Mouse (Mus musculus): ENCODE data around the gene Slc12a8. TPM values are rescaled to one million over a fixed set of nuclear protein-coding genes. Genes with fewer than 3 reads are reported as not detected.

Slc12a8 gene
- polyA plus RNA-seq, 1 experiment from 2014 or later, result 0.65 TPM

GRCm38 (mm10) chr16:33588845-33589244 lies 71.7 kb downstream of the Slc12a8 start:
- no peak overlapping the region for H3K4me3 ChIP-seq
- H3K9me3 ChIP-seq, result no peaks in the 10 kb centered on the region
- no peak overlapping the region for H3K4me2 ChIP-seq
- no peak overlapping the region for H3K9ac ChIP-seq
- peaks cover 16% of the 10 kb centered on the region for H3K4me1 ChIP-seq
- ATAC-seq (replicated peaks), result no peak
- no peaks in the 10 kb centered on the region for H3K27me3 ChIP-seq (replicated peaks)
- no peaks in the 10 kb centered on the region for H3K36me3 ChIP-seq (replicated peaks)
- 83% methylated on average over 2 of the region's 2 CpGs for WGBS
- no peak overlapping the region for H3K27ac ChIP-seq

- Histone ChIP-seq H3K4me2 (no peak overlapping the region), H3K4me3 (no peak overlapping the region), H3K27ac (no peak overlapping the region), H3K36me3 (replicated peaks) (no peaks in the 10 kb centered on the region), H3K27me3 (replicated peaks) (no peaks in the 10 kb centered on the region), H3K4me1 (peaks cover 6% of the 10 kb centered on the region), H3K9me3 (no peaks in the 10 kb centered on the region), H3K9ac (no peak overlapping the region)
- WGBS, result 92% methylated on average over 3 of the region's 3 CpGs
- no peak for ATAC-seq (replicated peaks)
Measured at GRCm38 (mm10) chr16:33590438-33590837, 73.3 kb downstream of the Slc12a8 start.

- 86% methylated on average over 10 of the region's 10 CpGs for WGBS
- no peaks in the 10 kb centered on the region for H3K36me3 ChIP-seq (replicated peaks)
- no peak overlapping the region for H3K4me2 ChIP-seq
- no peaks in the 10 kb centered on the region for H3K9me3 ChIP-seq
- ATAC-seq (replicated peaks), result no peak
- H3K27ac ChIP-seq, result no peak overlapping the region
- H3K4me1 ChIP-seq, result peaks cover 6% of the 10 kb centered on the region
- H3K27me3 ChIP-seq (replicated peaks), result no peaks in the 10 kb centered on the region
- no peak overlapping the region for H3K9ac ChIP-seq
- no peak overlapping the region for H3K4me3 ChIP-seq
Measured at GRCm38 (mm10) chr16:33591390-33592067, 74.4 kb downstream of the Slc12a8 start.

- Histone ChIP-seq H3K4me3 (no peak overlapping the region), H3K4me1 (peaks cover 6% of the 10 kb centered on the region), H3K27ac (no peak overlapping the region), H3K4me2 (no peak overlapping the region), H3K9ac (no peak overlapping the region), H3K36me3 (replicated peaks) (no peaks in the 10 kb centered on the region), H3K9me3 (no peaks in the 10 kb centered on the region), H3K27me3 (replicated peaks) (no peaks in the 10 kb centered on the region)
- WGBS, result 93% methylated on average over 5 of the region's 5 CpGs
- ATAC-seq (replicated peaks), result no peak
Measured at GRCm38 (mm10) chr16:33592286-33592685, 75.2 kb downstream of the Slc12a8 start.

GRCm38 (mm10) chr16:33593467-33593866 lies 76.3 kb downstream of the Slc12a8 start:
- no peak overlapping the region for H3K4me2 ChIP-seq
- 0 out of 2 replicates have a peak, but pooled peaks have one; percentile 67 for ATAC-seq (replicated peaks)
- no peaks in the 10 kb centered on the region for H3K36me3 ChIP-seq (replicated peaks)

GRCm38 (mm10) chr16:33594037-33594771 lies 77.1 kb downstream of the Slc12a8 start:
- H3K27ac ChIP-seq, result no peak overlapping the region; the same call in 1 of the 2 replicates
- ATAC-seq (replicated peaks), result peak; percentile 89
- WGBS, result 26% methylated on average over 7 of the region's 7 CpGs

More at GRCm38 (mm10) chr16:33593467-33593866, 76.3 kb downstream of the Slc12a8 start:
- H3K9ac ChIP-seq, result no peak overlapping the region
- no peak overlapping the region for H3K4me3 ChIP-seq
- H3K9me3 ChIP-seq, result no peaks in the 10 kb centered on the region
- H3K4me1 ChIP-seq, result peaks cover 6% of the 10 kb centered on the region
- 69% methylated on average over 7 of the region's 7 CpGs for WGBS
- H3K27me3 ChIP-seq (replicated peaks), result no peaks in the 10 kb centered on the region
- no peak overlapping the region for H3K27ac ChIP-seq

GRCm38 (mm10) chr16:33595235-33595769 lies 78.2 kb downstream of the Slc12a8 start:
- Histone ChIP-seq H3K4me3 (no peak overlapping the region), H3K9ac (no peak overlapping the region), H3K27me3 (replicated peaks) (no peaks in the 10 kb centered on the region), H3K4me1 (peaks cover 6% of the 10 kb centered on the region), H3K4me2 (no peak overlapping the region), H3K27ac (no peak overlapping the region), H3K9me3 (no peaks in the 10 kb centered on the region), H3K36me3 (replicated peaks) (no peaks in the 10 kb centered on the region)
- WGBS, result 92% methylated on average over 6 of the region's 6 CpGs
- ATAC-seq (replicated peaks), result no peak

More at GRCm38 (mm10) chr16:33594037-33594771, 77.1 kb downstream of the Slc12a8 start:
- Histone ChIP-seq H3K9ac (no peak overlapping the region), H3K4me2 (no peak overlapping the region), H3K36me3 (replicated peaks) (no peaks in the 10 kb centered on the region), H3K4me3 (no peak overlapping the region), H3K4me1 (peaks cover 6% of the 10 kb centered on the region), H3K27me3 (replicated peaks) (no peaks in the 10 kb centered on the region), H3K9me3 (no peaks in the 10 kb centered on the region)

- H3K27me3 ChIP-seq (replicated peaks), result no peaks in the 10 kb centered on the region
- no peaks in the 10 kb centered on the region for H3K9me3 ChIP-seq
- no peak overlapping the region for H3K4me3 ChIP-seq
- H3K27ac ChIP-seq, result no peak overlapping the region
- no peak overlapping the region for H3K9ac ChIP-seq
- no peak overlapping the region for H3K4me2 ChIP-seq
- WGBS, result 90% methylated on average over 4 of the region's 4 CpGs
- H3K4me1 ChIP-seq, result peaks cover 6% of the 10 kb centered on the region
- H3K36me3 ChIP-seq (replicated peaks), result no peaks in the 10 kb centered on the region
- ATAC-seq (replicated peaks), result no peak
Measured at GRCm38 (mm10) chr16:33596213-33596612, 79.1 kb downstream of the Slc12a8 start.

GRCm38 (mm10) chr16:33600216-33600615 lies 83.1 kb downstream of the Slc12a8 start:
- Histone ChIP-seq H3K27ac (no peak overlapping the region), H3K4me1 (no peaks in the 10 kb centered on the region), H3K4me3 (no peak overlapping the region), H3K9ac (no peak overlapping the region), H3K27me3 (replicated peaks) (no peaks in the 10 kb centered on the region), H3K4me2 (no peak overlapping the region), H3K36me3 (replicated peaks) (no peaks in the 10 kb centered on the region), H3K9me3 (no peaks in the 10 kb centered on the region)
- ATAC-seq (replicated peaks), result no peak
- 38% methylated on average over 5 of the region's 5 CpGs for WGBS

- Histone ChIP-seq H3K27me3 (replicated peaks) (no peaks in the 10 kb centered on the region), H3K4me1 (peaks cover 9% of the 10 kb centered on the region), H3K9ac (no peak overlapping the region), H3K9me3 (no peaks in the 10 kb centered on the region), H3K27ac (no peak overlapping the region), H3K36me3 (replicated peaks) (no peaks in the 10 kb centered on the region), H3K4me2 (no peak overlapping the region), H3K4me3 (no peak overlapping the region)
- no peak for ATAC-seq (replicated peaks)
- 93% methylated on average over 8 of the region's 8 CpGs for WGBS
Measured at GRCm38 (mm10) chr16:33601299-33601698, 84.2 kb downstream of the Slc12a8 start.

- ATAC-seq (replicated peaks), result peak; percentile 82
- Histone ChIP-seq H3K4me1 (peaks cover 14% of the 10 kb centered on the region), H3K9me3 (no peaks in the 10 kb centered on the region), H3K27me3 (replicated peaks) (no peaks in the 10 kb centered on the region), H3K9ac (no peak overlapping the region), H3K36me3 (replicated peaks) (no peaks in the 10 kb centered on the region), H3K4me2 (no peak overlapping the region), H3K27ac (peak overlapping the region; percentile 55), H3K4me3 (no peak overlapping the region)
- WGBS, result 12% methylated on average over 9 of the region's 9 CpGs
Measured at GRCm38 (mm10) chr16:33605647-33606596, 88.8 kb downstream of the Slc12a8 start.
